Mouse (Mus musculus) MEL (cell line): ENCODE data around the gene Parp16. TPM values are rescaled to one million over a fixed set of nuclear protein-coding genes. Genes with fewer than 3 reads are reported as not detected.

ENCODE experiments used
- DNase-seq: peaks from one replicate; pipeline ENCODE4 v3.0.0; 2011; ENCODE audit warnings: low read depth, low spot score
- H3K27ac ChIP-seq: 2 replicates; pipeline ENCODE4 v1.5.1; 2012; ENCODE audit warnings: low read depth, mild to moderate bottlenecking, control low read depth, low read length, moderate library complexity; ENCODE audit not compliant: control insufficient read depth
- H3K27me3 ChIP-seq, 2 experiments: fragments of 150-350 bp in 1 of 2; sonication (generic) in 1 of 2; 2 replicates each; pipeline ENCODE4 v1.6.1; 2012; ENCODE audit warnings: low read length in 2 of 2, mild to moderate bottlenecking in 2 of 2, improper control_type of control experiment in 1 of 2, moderate library complexity in 1 of 2; ENCODE audit not compliant: insufficient read depth in 2 of 2, control insufficient read depth in 1 of 2
- H3K36me3 ChIP-seq, 2 experiments: 2 replicates each; pipeline ENCODE4 v1.6.1; 2012 to 2014; ENCODE audit warnings: low read length in 2 of 2, improper control_type of control experiment in 1 of 2, inconsistent platforms in 1 of 2, mild to moderate bottlenecking in 1 of 2; ENCODE audit not compliant: insufficient read depth in 2 of 2, control insufficient read depth in 1 of 2
- H3K4me1 ChIP-seq, 2 experiments: fragments of 150-350 bp in 1 of 2; sonication (generic) in 1 of 2; 2 replicates each; pipeline ENCODE4 v1.6.1; 2012; ENCODE audit warnings: low read length in 2 of 2, improper control_type of control experiment in 1 of 2, mild to moderate bottlenecking in 1 of 2; ENCODE audit not compliant: insufficient read depth in 2 of 2, control insufficient read depth in 1 of 2
- H3K4me3 ChIP-seq, 2 experiments: fragments of 150-350 bp in 1 of 2; sonication (generic) in 1 of 2; 2 replicates each; pipeline ENCODE4 v1.5.1; 2012; ENCODE audit warnings: low read depth in 2 of 2, low read length in 2 of 2, mild to moderate bottlenecking in 2 of 2, moderate library complexity in 2 of 2, control low read depth in 1 of 2, improper control_type of control experiment in 1 of 2; ENCODE audit not compliant: control insufficient read depth in 1 of 2, insufficient read depth in 1 of 2
- H3K79me2 ChIP-seq: 2 replicates; pipeline ENCODE4 v1.6.1; 2012; ENCODE audit warnings: mild to moderate bottlenecking, low read length, moderate library complexity; ENCODE audit not compliant: control insufficient read depth, poor library complexity, insufficient read depth
- H3K9ac ChIP-seq: 2 replicates; pipeline ENCODE4 v1.6.1; 2012; ENCODE audit warnings: low read depth, mild to moderate bottlenecking, control low read depth, low read length, moderate library complexity; ENCODE audit not compliant: control insufficient read depth, poor library complexity, severe bottlenecking
- H3K9me3 ChIP-seq: fragments of 150-350 bp; sonication (generic); replicated peaks from 2 replicates; pipeline ENCODE4 v1.6.1; 2012; ENCODE audit warnings: mild to moderate bottlenecking, low read length, improper control_type of control experiment, moderate library complexity; ENCODE audit not compliant: insufficient read depth
- BHLHE40 ChIP-seq: IDR thresholded peaks from 2 replicates; pipeline ENCODE4 v1.6.1; 2012; ENCODE audit warnings: low read depth, mild to moderate bottlenecking, inconsistent platforms, low read length, improper control_type of control experiment, borderline replicate concordance
- HCFC1 ChIP-seq: IDR thresholded peaks from 2 replicates; pipeline ENCODE4 v1.6.1; 2012; ENCODE audit warnings: low read depth, mild to moderate bottlenecking, inconsistent platforms, low read length, improper control_type of control experiment, moderate library complexity
- MAX ChIP-seq: IDR thresholded peaks from 2 replicates; pipeline ENCODE4 v1.6.1; 2011; ENCODE audit warnings: low read length, improper control_type of control experiment
- MXI1 ChIP-seq: IDR thresholded peaks from 2 replicates; pipeline ENCODE4 v1.6.1; 2011; ENCODE audit warnings: mild to moderate bottlenecking, low read depth, low read length, improper control_type of control experiment
- MYB ChIP-seq: IDR thresholded peaks from 2 replicates; pipeline ENCODE4 v1.6.1; 2011; ENCODE audit warnings: mild to moderate bottlenecking, low read depth, low read length, improper control_type of control experiment
- NRF1 ChIP-seq: IDR thresholded peaks from 2 replicates; pipeline ENCODE4 v1.6.1; 2014; ENCODE audit warnings: low read depth, mild to moderate bottlenecking, inconsistent platforms, low read length, improper control_type of control experiment, moderate library complexity; ENCODE audit not compliant: poor library complexity, insufficient read depth, severe bottlenecking
- POLR2AphosphoS5 ChIP-seq: IDR thresholded peaks from 2 replicates; pipeline ENCODE4 v1.6.1; 2012; ENCODE audit warnings: low read depth, borderline replicate concordance, mild to moderate bottlenecking, inconsistent platforms, low read length, moderate library complexity, mixed read lengths
- RAD21 ChIP-seq: IDR thresholded peaks from 2 replicates; pipeline ENCODE4 v1.6.1; 2011; ENCODE audit warnings: mild to moderate bottlenecking, low read depth, low read length, improper control_type of control experiment
- SIN3A ChIP-seq: IDR thresholded peaks from 2 replicates; pipeline ENCODE4 v1.6.1; 2012; ENCODE audit warnings: low read length, improper control_type of control experiment, inconsistent platforms
- TAL1 ChIP-seq: IDR thresholded peaks from 2 replicates; pipeline ENCODE4 v1.6.1; 2012; ENCODE audit warnings: mild to moderate bottlenecking, inconsistent platforms, low read length, moderate library complexity, mixed read lengths
- UBTF ChIP-seq: IDR thresholded peaks from 2 replicates; pipeline ENCODE4 v1.6.1; 2012; ENCODE audit warnings: low read depth, mild to moderate bottlenecking, inconsistent platforms, low read length, improper control_type of control experiment, moderate library complexity, borderline replicate concordance; ENCODE audit not compliant: insufficient read depth
- USF1 ChIP-seq: IDR thresholded peaks from 2 replicates; pipeline ENCODE4 v1.6.1; 2014; ENCODE audit warnings: low read depth, mild to moderate bottlenecking, inconsistent platforms, low read length, improper control_type of control experiment, moderate library complexity
- USF2 ChIP-seq, 2 experiments: IDR thresholded peaks; 2 replicates each; pipeline ENCODE4 v1.6.1; 2011 to 2012; ENCODE audit warnings: improper control_type of control experiment in 2 of 2, low read length in 2 of 2, borderline replicate concordance in 1 of 2, inconsistent platforms in 1 of 2, low read depth in 1 of 2, mild to moderate bottlenecking in 1 of 2; ENCODE audit not compliant: insufficient read depth in 1 of 2
- ZNF384 ChIP-seq: IDR thresholded peaks from 2 replicates; pipeline ENCODE4 v1.6.1; 2012; ENCODE audit warnings: low read depth, mild to moderate bottlenecking, inconsistent platforms, low read length, improper control_type of control experiment
- polyA plus RNA-seq, 2 experiments: library from polyadenylated mRNA; stranded (reverse) in 1 of 2; unstranded in 1 of 2; fragments of >175 nt in 1 of 2; fragments of >200 nt in 1 of 2; gene quantifications; 2 replicates each; pipeline versions ENCODE4 v1.2.1 to v1.2.4; 2012; ENCODE audit warnings: low replicate concordance in 2 of 2, low read depth in 1 of 2; ENCODE audit not compliant: insufficient read length in 2 of 2, insufficient read depth in 1 of 2, missing spikeins in 1 of 2
- total RNA-seq: library from RNA; depleted of rRNA; stranded (reverse); fragments of 300-350 nt; gene quantifications from 2 replicates; pipeline ENCODE4 v1.2.3, GENCODE M21; 2012

Gene Parp16
- total and polyA plus RNA-seq, 3 experiments, result 1.3 to 5.1 TPM; not detected in 1

DNA sequence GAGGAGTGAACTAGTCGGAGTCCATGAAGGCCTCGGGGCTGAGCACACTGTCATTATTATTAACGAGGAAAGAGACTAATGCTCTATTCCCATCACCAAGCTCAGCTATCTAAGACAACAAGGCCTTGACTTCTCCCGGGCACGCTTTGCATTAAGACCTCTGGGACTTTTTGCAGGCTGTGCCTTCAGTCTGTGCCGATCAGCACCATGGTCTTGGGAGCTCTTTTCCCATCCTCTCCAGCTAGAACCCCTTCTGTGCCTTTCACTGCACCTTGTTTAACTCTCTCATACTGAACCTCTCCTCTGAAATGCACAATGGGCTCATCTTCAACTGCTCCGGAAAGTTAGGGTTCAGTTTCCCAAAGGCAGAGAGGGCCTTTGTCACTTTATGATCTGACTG lies 4.8 kb upstream of the Parp16 start:
- Histone ChIP-seq H3K9ac (no peak overlapping the region), H3K27me3 (peaks cover 0 to 3% of the 10 kb centered on the region in 2 experiments; a peak in 1 of 4 replicates), H3K79me2 (no peaks in the 10 kb centered on the region), H3K4me1 (peaks cover 0 to 9% of the 10 kb centered on the region in 2 experiments; a peak in 2 of 4 replicates), H3K36me3 (no peaks in the 10 kb centered on the region), H3K27ac (no peak overlapping the region), H3K9me3 (no peaks in the 10 kb centered on the region), H3K4me3 (no peak overlapping the region)
- no peak for DNase-seq
- TF ChIP-seq USF2 (IDR thresholded peaks at IDR 0.05; ENCODE audit: borderline replicate concordance in 1 of 2, insufficient read depth in 1 of 2, low read depth in 1 of 2, low read length in 2 of 2) (no peak), MYB (no peak), ZNF384 (no peak), POLR2AphosphoS5 (no peak), MXI1 (no peak), SIN3A (no peak), RAD21 (no peak), UBTF (no peak), TAL1 (no peak), NRF1 (no peak)

DNA sequence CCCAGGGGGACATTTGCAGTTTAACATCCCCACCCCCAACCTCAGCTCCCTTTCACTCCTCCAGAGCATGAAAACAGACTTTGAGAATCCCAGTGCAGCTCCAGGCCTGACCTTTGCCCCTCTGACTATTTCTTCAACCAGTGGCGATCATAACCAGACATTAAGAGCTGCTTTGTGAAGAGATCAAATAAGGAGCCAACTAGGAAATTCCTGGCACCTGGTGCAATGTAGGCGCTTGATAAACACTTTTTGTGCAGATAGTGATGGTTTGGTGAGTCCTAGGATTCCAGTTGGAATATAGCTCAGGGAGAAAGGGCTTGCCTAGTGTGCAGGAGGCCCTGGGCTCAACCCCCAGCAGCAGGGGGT lies 3.8 kb upstream of the Parp16 start:
- no peak for TF ChIP-seq MAX
- no peak for TF ChIP-seq BHLHE40
- TF ChIP-seq USF1, result no peak
- H3K79me2 ChIP-seq, result no peaks in the 10 kb centered on the region
- no peak overlapping the region for H3K4me3 ChIP-seq
- no peaks in the 10 kb centered on the region for H3K36me3 ChIP-seq
- no peaks in the 10 kb centered on the region for H3K9me3 ChIP-seq
- H3K27me3 ChIP-seq, result peaks cover 0 to under 1% of the 10 kb centered on the region in 2 experiments; a peak in 1 of 4 replicates
- peaks cover 0 to 10% of the 10 kb centered on the region in 2 experiments; a peak in 2 of 4 replicates for H3K4me1 ChIP-seq
- H3K9ac ChIP-seq, result no peak overlapping the region
- no peak overlapping the region for H3K27ac ChIP-seq
- no peak for DNase-seq

DNA sequence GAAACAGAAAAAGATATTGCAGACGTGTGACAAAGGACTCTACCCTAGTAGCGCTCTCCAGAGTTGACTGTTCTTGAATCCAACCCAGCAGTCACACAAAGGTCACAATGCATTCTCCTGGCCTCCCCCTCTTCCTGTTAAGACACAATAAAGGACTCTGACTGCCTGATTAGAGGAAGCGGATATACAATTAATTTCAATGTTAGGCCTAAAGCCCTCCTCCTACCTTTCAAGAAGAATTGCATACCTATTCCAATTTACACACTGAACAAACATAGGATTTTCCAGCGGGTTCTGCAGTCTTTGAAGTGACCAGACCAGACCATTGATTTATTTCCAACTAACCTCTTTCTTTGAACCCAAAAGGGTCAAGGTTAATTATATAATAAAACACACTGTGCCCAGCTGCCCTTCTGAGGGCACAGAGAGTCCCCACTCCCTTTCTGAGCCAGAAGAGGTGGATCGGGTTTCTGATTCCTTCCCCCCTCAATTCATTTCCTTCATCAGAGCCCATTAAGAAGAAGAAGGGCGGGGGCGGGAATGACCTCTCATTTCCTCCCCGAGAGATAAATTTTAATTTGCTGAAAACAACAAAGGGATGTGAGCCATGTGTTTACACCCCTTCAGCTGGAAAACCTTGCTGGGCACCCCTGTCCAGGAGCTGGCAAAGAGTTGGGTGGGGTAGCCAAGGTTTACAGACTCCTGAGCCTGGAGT lies 3.2 kb upstream of the Parp16 start:
- no peaks in the 10 kb centered on the region for H3K79me2 ChIP-seq
- peaks cover 0 to 10% of the 10 kb centered on the region in 2 experiments; a peak in 2 of 4 replicates for H3K4me1 ChIP-seq
- H3K36me3 ChIP-seq, result no peaks in the 10 kb centered on the region
- no peaks in the 10 kb centered on the region for H3K27me3 ChIP-seq
- H3K27ac ChIP-seq, result no peak overlapping the region
- H3K9me3 ChIP-seq, result no peaks in the 10 kb centered on the region
- no peak overlapping the region for H3K4me3 ChIP-seq
- H3K9ac ChIP-seq, result no peak overlapping the region
- DNase-seq, result no peak
- no peak for TF ChIP-seq HCFC1
